Mouse (Mus musculus): ENCODE results near the gene Rassf3.

- TF ChIP-seq HCFC1 (IDR thresholded peaks at IDR 0.05; ENCODE audit: borderline replicate concordance, insufficient read depth, low read length) (no peak), MAFK (IDR thresholded peaks at IDR 0.05; ENCODE audit: insufficient read depth, low read depth, low read length) (no peak), ZNF384 (IDR thresholded peaks at IDR 0.05; ENCODE audit: low read depth, low read length) (peak; percentile 79; the same call in 1 of the 2 replicates), CHD2 (IDR thresholded peaks at IDR 0.05; ENCODE audit: low read depth, low read length) (no peak), ZC3H11A (IDR thresholded peaks at IDR 0.05; ENCODE audit: borderline replicate concordance, low read depth, low read length) (0 out of 2 replicates have a peak, but pooled peaks have one; percentile 2)
Measured at GRCm38 (mm10) chr10:121476968-121477337, 806 bp upstream of the Rassf3 start.
